In genomic region chr16:22622286-22622685, GRCm38 (mm10) we compare ENCODE assay signal across 10 mouse cellular contexts. TPM values are rescaled to one million over a fixed set of nuclear protein-coding genes. Genes with fewer than 3 reads are reported as not detected.
DNase-seq lines count a peak whose midpoint lies in the region; ATAC-seq lines count a peak whose summit lies in the region.
"Had no signal": no experiment of that assay in that cellular context is flagged by ENCODE, and none has a peak within 500 bp of the region (broad histone marks: within the 10 kb centered on the region; RNA-seq: fewer than 3 reads in every experiment).

No protein-coding gene starts in this region.

- DNase-seq in kidney, adult 11 months: peak; percentile 81
- peak; percentile 80 for DNase-seq in cerebellum, adult 9-10 months
- DNase-seq in kidney, adult 9 months: peak; percentile 91
- no peak for DNase-seq in frontal cortex, postnatal 36 days (ENCODE audit: low spot score in 2 of 2)
- no peak for DNase-seq in adrenal gland, postnatal 36 days
- DNase-seq in left cerebral cortex, postnatal 36 days (ENCODE audit: low spot score in 2 of 2): no peak
- DNase-seq: thymus, adult 2 months had no signal

- no peaks in the 10 kb centered on the region for H3K36me3 ChIP-seq in kidney, embryonic 15.5 days
- no peaks in the 10 kb centered on the region for H3K36me3 ChIP-seq in lung, embryonic 16.5 days (ENCODE audit: control insufficient read depth, insufficient read depth, low read length)
- H3K36me3 ChIP-seq: neural tube, embryonic 12.5 days had no signal

- no peak overlapping the region for H3K4me2 ChIP-seq in kidney, embryonic 15.5 days
- 0 out of 2 replicates have a peak overlapping the region, but pooled peaks have one; percentile 21 for H3K4me2 ChIP-seq in lung, embryonic 16.5 days (ENCODE audit: low read depth, low read length)
- H3K4me2 ChIP-seq: neural tube, embryonic 12.5 days had no signal

- H3K9me3 ChIP-seq in kidney, embryonic 15.5 days (replicated peaks): no peaks in the 10 kb centered on the region
- H3K9me3 ChIP-seq in lung, embryonic 16.5 days (ENCODE audit: control insufficient read depth, low read length): no peaks in the 10 kb centered on the region
- H3K9me3 ChIP-seq: neural tube, embryonic 12.5 days had no signal

- no peak overlapping the region for H3K4me3 ChIP-seq in kidney, embryonic 15.5 days (replicated peaks)
- H3K4me3 ChIP-seq in lung, embryonic 16.5 days (ENCODE audit: low read length): no peak overlapping the region
- H3K4me3 ChIP-seq: neural tube, embryonic 12.5 days had no signal

- no peak overlapping the region for H3K9ac ChIP-seq in kidney, embryonic 15.5 days
- no peak overlapping the region for H3K9ac ChIP-seq in lung, embryonic 16.5 days (ENCODE audit: low read length)
- H3K9ac ChIP-seq: neural tube, embryonic 12.5 days had no signal

- WGBS in kidney, embryonic 15.5 days: 35% methylated on average over 9 of the region's 9 CpGs
- 20% methylated on average over 9 of the region's 9 CpGs for WGBS in lung, embryonic 16.5 days

- intact Hi-C loops in left cerebral cortex, postnatal 36 days (cut with DNase I): no loop called here

- ATAC-seq in kidney, embryonic 15.5 days (replicated peaks; ENCODE audit: low FRiP score): no peak
- peak; percentile 26; the same call in 1 of the 2 replicates for ATAC-seq in lung, embryonic 16.5 days (ENCODE audit: low read depth)

- H3K27me3 ChIP-seq in kidney, embryonic 15.5 days: peaks cover 7% of the 10 kb centered on the region; the same call in 1 of the 2 replicates
- peaks cover 4% of the 10 kb centered on the region for H3K27me3 ChIP-seq in lung, embryonic 16.5 days (ENCODE audit: control insufficient read depth, insufficient read depth, low read depth, low read length)
- H3K27me3 ChIP-seq: neural tube, embryonic 12.5 days had no signal

- H3K27ac ChIP-seq in kidney, embryonic 15.5 days: no peak overlapping the region
- no peak overlapping the region for H3K27ac ChIP-seq in lung, embryonic 16.5 days (ENCODE audit: low read length)
- H3K27ac ChIP-seq: neural tube, embryonic 12.5 days had no signal

- no peaks in the 10 kb centered on the region for H3K4me1 ChIP-seq in kidney, embryonic 15.5 days
- no peaks in the 10 kb centered on the region; the same call in 1 of the 2 replicates for H3K4me1 ChIP-seq in lung, embryonic 16.5 days (replicated peaks; ENCODE audit: control insufficient read depth, insufficient read depth, low read length)
- H3K4me1 ChIP-seq: neural tube, embryonic 12.5 days had no signal

RNA-seq across cellular contexts. Expression of gene Dgkg, which starts 34.7 kb away (rescaled TPM):
- 0.35 and 1.2 TPM in 2 replicates for polyA plus RNA-seq in kidney, embryonic 15.5 days (2015; fragmentation: Nextera tagmentation; extraction: Ambion mirVana)
- 1.2 and 1.3 TPM in 2 replicates for polyA plus RNA-seq in lung, embryonic 16.5 days (2015; fragmentation: Nextera tagmentation; extraction: Ambion mirVana)
- 1 to 10 TPM; 2.2 to 2.9 TPM for total RNA-seq in adrenal gland, postnatal 36 days (2021)
- 10 to 100 TPM; 46.3 to 64.0 TPM for total RNA-seq in left cerebral cortex, postnatal 36 days (2021)

Comparison
In these comparisons a context has a peak if more than half of its experiments do, and no peak if none do; other contexts are left out.
1. DNase-seq: peak in kidney, adult 11 months (single experiment), cerebellum, adult 9-10 months (single experiment) and kidney, adult 9 months (single experiment); none in frontal cortex, postnatal 36 days (0 of 2), adrenal gland, postnatal 36 days (0 of 2) and left cerebral cortex, postnatal 36 days (0 of 2).
2. RNA of gene Dgkg, which starts 34.7 kb away (total RNA-seq): 46.3 to 64.0 TPM in left cerebral cortex, postnatal 36 days; 2.2 to 2.9 TPM in adrenal gland, postnatal 36 days; every median in the first group is over 10 times any median in the second.